Mouse (Mus musculus) intestine, embryonic 14.5 days (tissue): ENCODE data around the gene Vamp2. TPM values are rescaled to one million over a fixed set of nuclear protein-coding genes. Genes with fewer than 3 reads are reported as not detected.
A peak's percentile ranks its signal among the peaks of the same experiment; 100 is the strongest.

Source experiments
- ATAC-seq: fragments of 200-750 bp; cut with Nextera tagmentation; replicated peaks from 2 replicates; pipeline ENCODE4 v1.8.0; 2017; ENCODE audit warnings: low read depth, moderate number of reproducible peaks, moderate TSS enrichment, moderate library complexity; ENCODE audit not compliant: low FRiP score, low TSS enrichment
- DNase-seq: peaks from one replicate; pipeline ENCODE4 v3.0.0-alpha.2; 2018; ENCODE audit warnings: low spot score
- H3K27ac ChIP-seq: fragments of 300-500 bp; sonication (generic); 2 replicates; pipeline ENCODE4 v1.5.1; 2014; ENCODE audit warnings: low read depth, mild to moderate bottlenecking, control low read depth
- H3K27me3 ChIP-seq: fragments of 300-500 bp; sonication (generic); replicated peaks from 2 replicates; pipeline ENCODE4 v1.6.1; 2014; ENCODE audit warnings: low read length, control low read depth; ENCODE audit not compliant: control insufficient read depth, insufficient read depth
- H3K36me3 ChIP-seq: fragments of 300-500 bp; sonication (generic); 2 replicates; pipeline ENCODE4 v1.6.1; 2014; ENCODE audit warnings: low read length, control low read depth; ENCODE audit not compliant: control insufficient read depth, insufficient read depth
- H3K4me1 ChIP-seq: fragments of 300-500 bp; sonication (generic); replicated peaks from 2 replicates; pipeline ENCODE4 v1.6.1; 2014; ENCODE audit warnings: low read length, control low read depth, mixed read lengths; ENCODE audit not compliant: control insufficient read depth, insufficient read depth
- H3K4me2 ChIP-seq: fragments of 300-500 bp; sonication (generic); 2 replicates; pipeline ENCODE4 v1.6.1; 2014; ENCODE audit warnings: low read length
- H3K4me3 ChIP-seq: fragments of 300-500 bp; sonication (generic); 2 replicates; pipeline ENCODE4 v1.5.1; 2014; ENCODE audit warnings: low read depth, low read length, control low read depth, mixed read lengths
- H3K9ac ChIP-seq: fragments of 300-500 bp; sonication (generic); 2 replicates; pipeline ENCODE4 v1.6.1; 2014; ENCODE audit warnings: mild to moderate bottlenecking, low read length
- H3K9me3 ChIP-seq: fragments of 300-500 bp; sonication (generic); 2 replicates; pipeline ENCODE4 v1.6.1; 2016; ENCODE audit warnings: low read length, control low read depth; ENCODE audit not compliant: control insufficient read depth
- WGBS: fragments of 180-500 bp; shearing (Covaris S2); extraction: QIAGEN DNeasy Blood & Tissue Kit; methylation state at CpG from one replicate; pipeline ENCODE4 v1.1.7; 2014; 5-methylcytosine and 5-hydroxymethylcytosine counted together
- polyA plus RNA-seq: library from polyadenylated mRNA; unstranded; fragments of >200 nt; fragmentation: Nextera tagmentation; extraction: Ambion mirVana; gene quantifications from 2 replicates; pipeline ENCODE4 v1.2.1, GENCODE M21; 2014

The Vamp2 gene
- polyA plus RNA-seq, 1 experiment from 2014 or later, result 76.7 TPM

- Histone ChIP-seq H3K36me3 (no peaks in the 10 kb centered on the region), H3K27ac (peak overlapping the region; percentile 76), H3K9me3 (no peaks in the 10 kb centered on the region), H3K27me3 (0 out of 2 replicates have a peak, but pooled peaks cover 4% of the 10 kb centered on the region), H3K4me3 (peak overlapping the region; percentile 82), H3K9ac (peak overlapping the region; percentile 60), H3K4me2 (peak overlapping the region; percentile 94), H3K4me1 (peaks cover 30% of the 10 kb centered on the region)
- ATAC-seq, result peak; percentile 10
- WGBS, result under 1% methylated on average over 29 of the region's 29 CpGs
- DNase-seq, result peak; percentile 99
Measured at GRCm38 (mm10) chr11:69123056-69123692, 34.9 kb downstream of the Vamp2 start.

DNA sequence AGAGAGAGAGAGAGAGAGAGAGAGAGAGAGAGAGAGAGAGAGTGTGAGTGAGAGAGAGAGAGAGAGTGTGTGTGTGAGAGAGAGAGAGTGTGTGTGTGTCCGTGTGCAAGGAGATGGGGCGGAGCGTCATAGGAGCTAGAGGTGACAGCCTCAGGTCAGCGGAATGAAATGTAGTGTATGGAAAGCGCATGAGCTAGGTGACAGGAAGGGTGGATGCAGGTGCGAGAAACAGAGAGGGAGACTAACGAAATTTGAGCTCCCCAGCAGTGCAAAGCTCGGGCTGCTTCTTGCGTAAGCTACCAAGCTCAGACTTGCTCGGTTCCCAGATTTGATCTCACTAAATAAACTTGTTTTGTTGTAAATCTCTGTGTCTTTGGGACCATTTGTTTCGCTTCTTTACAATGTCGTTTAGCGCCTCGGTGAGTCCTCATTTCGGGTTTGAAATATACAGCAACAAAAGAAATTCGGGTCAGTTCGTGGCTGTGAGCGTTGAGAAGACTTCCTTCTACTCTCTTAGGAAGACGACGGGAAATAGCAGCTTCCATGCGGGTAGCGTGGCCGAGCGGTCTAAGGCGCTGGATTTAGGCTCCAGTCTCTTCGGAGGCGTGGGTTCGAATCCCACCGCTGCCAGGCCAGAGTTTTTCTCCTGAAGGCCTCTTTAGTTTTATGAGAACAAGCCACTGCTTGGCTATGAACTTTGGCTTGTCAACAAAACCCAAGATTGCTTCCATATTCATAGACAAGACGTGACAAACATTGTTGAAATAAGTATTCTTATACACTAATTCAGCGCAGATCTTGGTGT, 35.6 kb downstream of the Vamp2 start:
- H3K4me3 ChIP-seq, result peak overlapping the region; percentile 82
- H3K27me3 ChIP-seq, result 0 out of 2 replicates have a peak, but pooled peaks cover 4% of the 10 kb centered on the region
- H3K9me3 ChIP-seq, result no peaks in the 10 kb centered on the region
- ATAC-seq, result peak; percentile 68
- peaks cover 29% of the 10 kb centered on the region for H3K4me1 ChIP-seq
- WGBS, result under 1% methylated on average over 31 of the region's 31 CpGs
- no peaks in the 10 kb centered on the region for H3K36me3 ChIP-seq
- peak overlapping the region; percentile 76 for H3K27ac ChIP-seq
- H3K4me2 ChIP-seq, result peak overlapping the region; percentile 94
- DNase-seq, result peak; percentile 99
- H3K9ac ChIP-seq, result peak overlapping the region; percentile 41

- ATAC-seq (peak; percentile 65), DNase-seq (peak; percentile 83)
- WGBS, result under 1% methylated on average over 3 of the region's 3 CpGs
Measured at GRCm38 (mm10) chr11:69124498-69124847, 36.2 kb downstream of the Vamp2 start.

DNA sequence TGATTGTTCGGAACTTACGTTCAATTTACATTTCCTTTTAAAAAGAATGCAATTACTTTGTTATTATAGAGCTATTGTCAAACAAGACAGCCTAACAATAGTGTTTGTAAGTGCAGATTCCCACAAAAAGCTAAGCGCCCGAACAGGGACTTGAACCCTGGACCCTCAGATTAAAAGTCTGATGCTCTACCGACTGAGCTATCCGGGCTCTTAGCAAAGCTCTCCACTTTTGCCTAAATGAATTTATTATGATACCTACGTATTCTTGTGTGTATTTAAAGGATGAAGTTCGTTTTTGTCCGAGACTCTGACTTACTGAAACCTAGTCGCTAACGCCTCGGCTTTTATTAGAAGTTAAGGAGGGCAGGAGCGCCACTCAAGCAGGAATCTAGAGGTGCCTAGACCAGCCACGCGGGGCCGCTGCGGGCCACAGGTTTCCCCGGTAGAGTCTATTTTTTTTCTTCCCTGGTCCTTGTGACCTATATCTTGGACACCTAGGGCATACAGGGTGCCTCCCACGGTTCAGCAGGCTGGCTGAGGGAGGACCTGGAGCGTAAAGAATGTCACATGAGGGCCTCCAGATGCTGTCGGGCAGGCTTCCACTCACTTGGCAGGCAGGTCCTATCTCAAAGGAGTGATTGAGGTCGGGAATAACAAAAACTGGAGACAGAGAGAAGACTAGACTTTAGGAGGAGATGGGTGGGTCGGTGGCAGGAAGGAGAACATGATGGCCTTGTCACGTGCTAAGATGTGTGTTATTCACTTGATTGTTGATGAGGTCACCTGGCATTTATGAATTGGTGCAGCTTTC, 37.0 kb downstream of the Vamp2 start:
- peak overlapping the region; percentile 5 for H3K9ac ChIP-seq
- H3K4me3 ChIP-seq, result peak overlapping the region; percentile 58
- peak overlapping the region; percentile 69 for H3K4me2 ChIP-seq
- H3K4me1 ChIP-seq, result peaks cover 16% of the 10 kb centered on the region
- 0 out of 2 replicates have a peak, but pooled peaks cover 3% of the 10 kb centered on the region for H3K27me3 ChIP-seq
- under 1% methylated on average over 24 of the region's 24 CpGs for WGBS
- no peaks in the 10 kb centered on the region for H3K9me3 ChIP-seq
- DNase-seq, result peak; percentile 93
- H3K27ac ChIP-seq, result peak overlapping the region; percentile 66
- no peaks in the 10 kb centered on the region for H3K36me3 ChIP-seq
- ATAC-seq, result peak; percentile 53

More at GRCm38 (mm10) chr11:69124498-69124847, 36.2 kb downstream of the Vamp2 start:
- H3K9ac ChIP-seq, result no peak overlapping the region
- no peaks in the 10 kb centered on the region for H3K9me3 ChIP-seq
- peak overlapping the region; percentile 82 for H3K4me3 ChIP-seq
- no peaks in the 10 kb centered on the region for H3K36me3 ChIP-seq
- peak overlapping the region; percentile 94 for H3K4me2 ChIP-seq
- H3K27ac ChIP-seq, result no peak overlapping the region
- 0 out of 2 replicates have a peak, but pooled peaks cover 4% of the 10 kb centered on the region for H3K27me3 ChIP-seq
- H3K4me1 ChIP-seq, result peaks cover 23% of the 10 kb centered on the region

DNA sequence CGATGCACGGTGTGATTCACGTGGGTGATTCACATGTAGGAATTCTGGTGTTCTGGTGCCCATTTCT, 37.4 kb downstream of the Vamp2 start, which contains the start of gene Aloxe3:
Gene Aloxe3, plus strand, starts transcription at position 45 of the 67 bp plus-strand sequence.
- H3K27ac ChIP-seq, result peak within 1 kb of the TSS; percentile 66
- H3K9me3 ChIP-seq, result no peaks in the 10 kb centered on the region
- H3K36me3 ChIP-seq, result no peaks in the 10 kb centered on the region
- no peak for DNase-seq
- no peaks in the 10 kb centered on the region for H3K27me3 ChIP-seq
- H3K9ac ChIP-seq, result peak within 1 kb of the TSS; percentile 5
- H3K4me1 ChIP-seq, result peaks cover 11% of the 10 kb centered on the region
- peak within 1 kb of the TSS; percentile 69 for H3K4me2 ChIP-seq
- no peak for ATAC-seq
- H3K4me3 ChIP-seq, result peak within 1 kb of the TSS; percentile 58
- 4% methylated on average over 3 of the region's 3 CpGs for WGBS

DNA sequence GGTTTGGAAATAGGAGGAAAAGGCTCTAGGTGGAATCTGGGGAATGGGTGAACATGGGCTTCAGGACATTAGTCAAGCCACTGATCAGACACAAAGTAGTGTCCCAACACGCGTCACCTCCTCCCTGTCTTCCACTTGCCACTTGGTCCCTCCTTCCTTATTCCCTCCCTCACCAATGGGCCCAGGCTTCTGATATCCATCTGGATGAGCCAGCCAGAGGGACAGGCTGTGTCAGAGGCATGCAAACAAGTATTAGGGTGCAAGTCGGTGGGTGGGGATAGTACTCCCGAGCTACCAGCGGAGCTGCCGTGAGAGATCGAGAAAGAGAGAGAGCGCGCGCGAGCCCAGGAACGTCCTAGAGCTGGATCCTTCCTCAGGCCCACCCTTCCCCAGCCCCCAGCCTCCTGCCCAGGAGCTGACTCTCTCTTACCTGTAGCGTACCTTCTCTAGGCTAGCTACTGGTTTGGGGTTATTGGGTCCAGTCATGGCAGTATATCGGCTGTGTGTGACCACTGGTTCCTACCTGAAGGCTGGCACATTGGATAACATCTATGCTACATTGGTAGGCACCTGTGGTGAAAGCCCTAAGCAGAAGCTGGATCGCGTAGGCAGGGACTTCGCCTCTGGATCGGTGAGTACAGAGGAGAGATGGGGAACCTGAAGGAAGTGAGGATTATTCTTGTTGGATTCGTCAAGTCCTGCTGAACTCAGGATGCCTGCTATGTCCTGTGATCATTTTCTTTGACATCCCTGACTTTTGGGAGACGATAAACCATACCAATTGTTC, 37.8 kb downstream of the Vamp2 start:
- no peak for ATAC-seq
- DNase-seq, result peak; percentile 64
- H3K27me3 ChIP-seq, result no peaks in the 10 kb centered on the region
- peak overlapping the region; percentile 5 for H3K9ac ChIP-seq
- H3K4me1 ChIP-seq, result peaks cover 7% of the 10 kb centered on the region; the same call in 1 of the 2 replicates
- H3K4me2 ChIP-seq, result peak overlapping the region; percentile 69
- H3K4me3 ChIP-seq, result peak overlapping the region; percentile 58
- no peaks in the 10 kb centered on the region for H3K36me3 ChIP-seq
- WGBS, result 11% methylated on average over 20 of the region's 20 CpGs
- H3K27ac ChIP-seq, result no peak overlapping the region
- H3K9me3 ChIP-seq, result no peaks in the 10 kb centered on the region

- H3K27me3 ChIP-seq, result no peaks in the 10 kb centered on the region
- H3K9me3 ChIP-seq, result no peaks in the 10 kb centered on the region
- H3K4me2 ChIP-seq, result peak overlapping the region; percentile 69
- WGBS, result 57% methylated on average over 2 of the region's 2 CpGs
- H3K27ac ChIP-seq, result no peak overlapping the region
- H3K9ac ChIP-seq, result no peak overlapping the region
- no peak for DNase-seq
- H3K4me3 ChIP-seq, result 0 out of 2 replicates have a peak overlapping the region, but pooled peaks have one; percentile 58
- H3K36me3 ChIP-seq, result no peaks in the 10 kb centered on the region
- peaks cover 7% of the 10 kb centered on the region; the same call in 1 of the 2 replicates for H3K4me1 ChIP-seq
- ATAC-seq, result no peak
Measured at GRCm38 (mm10) chr11:69126706-69127095, 38.4 kb downstream of the Vamp2 start.
